Mouse (Mus musculus) hindbrain, embryonic 10.5 days (tissue): ENCODE measurements around the gene Tcf7l1. TPM values are rescaled to one million over a fixed set of nuclear protein-coding genes. Genes with fewer than 3 reads are reported as not detected.

ENCODE experiments used
- DNase-seq: peaks from one replicate; pipeline ENCODE4 v3.0.0-alpha.2; 2017; ENCODE audit warnings: low spot score
- H3K27ac ChIP-seq: fragments of 300-500 bp; sonication (generic); 2 replicates; pipeline ENCODE4 v1.5.1; 2016; ENCODE audit warnings: mild to moderate bottlenecking, moderate library complexity
- H3K27me3 ChIP-seq: fragments of 300-500 bp; sonication (generic); 2 replicates; pipeline ENCODE4 v1.6.1; 2016; ENCODE audit warnings: mild to moderate bottlenecking; ENCODE audit not compliant: poor library complexity, insufficient read depth, severe bottlenecking
- H3K36me3 ChIP-seq: fragments of 300-500 bp; sonication (generic); 2 replicates; pipeline ENCODE4 v1.6.1; 2016; ENCODE audit warnings: mild to moderate bottlenecking, moderate library complexity
- H3K4me1 ChIP-seq: fragments of 300-500 bp; sonication (generic); replicated peaks from 2 replicates; pipeline ENCODE4 v1.6.1; 2016; ENCODE audit warnings: mild to moderate bottlenecking
- H3K4me3 ChIP-seq: fragments of 300-500 bp; sonication (generic); 2 replicates; pipeline ENCODE4 v1.5.1; 2016; ENCODE audit warnings: mild to moderate bottlenecking, moderate library complexity
- H3K9me3 ChIP-seq: fragments of 300-500 bp; sonication (generic); 2 replicates; pipeline ENCODE4 v1.6.1; 2016; ENCODE audit warnings: mild to moderate bottlenecking, moderate library complexity
- WGBS: fragments of 180-500 bp; shearing (Covaris S2); methylation state at CpG from one replicate; pipeline ENCODE4 v1.1.7; 2016; 5-methylcytosine and 5-hydroxymethylcytosine counted together
- polyA plus RNA-seq: library from polyadenylated mRNA; unstranded; fragments of >200 nt; fragmentation: Nextera tagmentation; extraction: Ambion mirVana; gene quantifications from 2 replicates; pipeline ENCODE4 v1.2.1, GENCODE M21; 2016

Gene Tcf7l1
- polyA plus RNA-seq, 1 experiment from 2014 or later = 23.7 TPM

GRCm38 (mm10) chr6:72803669-72804068, 14.6 kb upstream of the Tcf7l1 start:
- DNase-seq = no peak
- Histone ChIP-seq H3K36me3 (no peaks in the 10 kb centered on the region), H3K4me1 (no peaks in the 10 kb centered on the region), H3K4me3 (no peak overlapping the region), H3K27ac (no peak overlapping the region), H3K9me3 (no peaks in the 10 kb centered on the region), H3K27me3 (no peaks in the 10 kb centered on the region)
- WGBS = 90% methylated on average over 6 of the region's 6 CpGs

GRCm38 (mm10) chr6:72802119-72802518, 13.1 kb upstream of the Tcf7l1 start:
- Histone ChIP-seq H3K9me3 (no peaks in the 10 kb centered on the region), H3K4me3 (no peak overlapping the region), H3K27ac (no peak overlapping the region), H3K36me3 (no peaks in the 10 kb centered on the region), H3K4me1 (no peaks in the 10 kb centered on the region), H3K27me3 (no peaks in the 10 kb centered on the region)
- no peak for DNase-seq
- 91% methylated on average over 6 of the region's 6 CpGs for WGBS

GRCm38 (mm10) chr6:72800641-72801040, 11.6 kb upstream of the Tcf7l1 start:
- no peak for DNase-seq
- Histone ChIP-seq H3K4me3 (no peak overlapping the region), H3K27me3 (no peaks in the 10 kb centered on the region), H3K4me1 (no peaks in the 10 kb centered on the region), H3K27ac (no peak overlapping the region), H3K36me3 (no peaks in the 10 kb centered on the region), H3K9me3 (no peaks in the 10 kb centered on the region)
- 43% methylated on average over 2 of the region's 2 CpGs for WGBS

- DNase-seq = no peak
- H3K27ac ChIP-seq = no peak overlapping the region
- no peaks in the 10 kb centered on the region for H3K36me3 ChIP-seq
- no peak overlapping the region for H3K4me3 ChIP-seq
- no peaks in the 10 kb centered on the region for H3K27me3 ChIP-seq
- H3K9me3 ChIP-seq = no peaks in the 10 kb centered on the region
- H3K4me1 ChIP-seq = 0 out of 2 replicates have a peak, but pooled peaks cover 5% of the 10 kb centered on the region
Measured at GRCm38 (mm10) chr6:72797763-72798162, 8.7 kb upstream of the Tcf7l1 start.

GRCm38 (mm10) chr6:72795444-72795843, 6.4 kb upstream of the Tcf7l1 start:
- Histone ChIP-seq H3K27ac (peak overlapping the region; percentile 35), H3K4me1 (0 out of 2 replicates have a peak, but pooled peaks cover 5% of the 10 kb centered on the region), H3K36me3 (no peaks in the 10 kb centered on the region), H3K4me3 (no peak overlapping the region), H3K9me3 (no peaks in the 10 kb centered on the region), H3K27me3 (peaks cover 4% of the 10 kb centered on the region; the same call in 1 of the 2 replicates)
- WGBS = 50% methylated on average over 16 of the region's 16 CpGs
- no peak for DNase-seq

- H3K27me3 ChIP-seq = peaks cover 6% of the 10 kb centered on the region; the same call in 1 of the 2 replicates
Measured at GRCm38 (mm10) chr6:72794870-72795269, 5.8 kb upstream of the Tcf7l1 start.

GRCm38 (mm10) chr6:72792641-72793040, 3.6 kb upstream of the Tcf7l1 start:
- no peaks in the 10 kb centered on the region for H3K9me3 ChIP-seq
- peaks cover 6% of the 10 kb centered on the region; the same call in 1 of the 2 replicates for H3K27me3 ChIP-seq
- no peak overlapping the region for H3K27ac ChIP-seq
- H3K4me1 ChIP-seq = peaks cover 15% of the 10 kb centered on the region
- 95% methylated on average over 8 of the region's 8 CpGs for WGBS
- H3K4me3 ChIP-seq = no peak overlapping the region
- H3K36me3 ChIP-seq = no peaks in the 10 kb centered on the region
- DNase-seq = no peak

More at GRCm38 (mm10) chr6:72794870-72795269, 5.8 kb upstream of the Tcf7l1 start:
- Histone ChIP-seq H3K36me3 (no peaks in the 10 kb centered on the region), H3K27ac (no peak overlapping the region), H3K4me3 (no peak overlapping the region), H3K9me3 (no peaks in the 10 kb centered on the region), H3K4me1 (0 out of 2 replicates have a peak, but pooled peaks cover 5% of the 10 kb centered on the region)
- no peak for DNase-seq
- 39% methylated on average over 7 of the region's 7 CpGs for WGBS

GRCm38 (mm10) chr6:72787948-72788891, 834 bp downstream of the Tcf7l1 start:
- peak overlapping the region; percentile 96 for H3K27ac ChIP-seq
- peaks cover 6% of the 10 kb centered on the region; the same call in 1 of the 2 replicates for H3K27me3 ChIP-seq
- H3K36me3 ChIP-seq = peaks cover 24% of the 10 kb centered on the region
- peaks cover 25% of the 10 kb centered on the region for H3K4me1 ChIP-seq
- under 1% methylated on average over 69 of the region's 69 CpGs for WGBS
- DNase-seq = peak; percentile 78
- peak overlapping the region; percentile 90 for H3K4me3 ChIP-seq
- no peaks in the 10 kb centered on the region for H3K9me3 ChIP-seq

- Histone ChIP-seq H3K9me3 (no peaks in the 10 kb centered on the region), H3K27me3 (peaks cover 6% of the 10 kb centered on the region; the same call in 1 of the 2 replicates), H3K4me1 (peaks cover 25% of the 10 kb centered on the region), H3K4me3 (peak overlapping the region; percentile 90), H3K36me3 (peaks cover 31% of the 10 kb centered on the region), H3K27ac (peak overlapping the region; percentile 96)
- DNase-seq = peak; percentile 40
- 2% methylated on average over 19 of the region's 19 CpGs for WGBS
Measured at GRCm38 (mm10) chr6:72787322-72787947, 1.6 kb downstream of the Tcf7l1 start.

- H3K4me3 ChIP-seq = no peak overlapping the region
- DNase-seq = no peak
- H3K9me3 ChIP-seq = no peaks in the 10 kb centered on the region
- H3K36me3 ChIP-seq = peaks cover 68% of the 10 kb centered on the region
- no peaks in the 10 kb centered on the region for H3K27me3 ChIP-seq
- H3K27ac ChIP-seq = no peak overlapping the region
- 90% methylated on average over 4 of the region's 4 CpGs for WGBS
- peaks cover 25% of the 10 kb centered on the region for H3K4me1 ChIP-seq
Measured at GRCm38 (mm10) chr6:72783780-72784179, 5.3 kb downstream of the Tcf7l1 start.

GRCm38 (mm10) chr6:72778779-72779776, 10.0 kb downstream of the Tcf7l1 start:
- Histone ChIP-seq H3K4me1 (peaks cover 16% of the 10 kb centered on the region; the same call in 1 of the 2 replicates), H3K36me3 (peaks cover 79% of the 10 kb centered on the region), H3K9me3 (no peaks in the 10 kb centered on the region), H3K27ac (no peak overlapping the region), H3K27me3 (no peaks in the 10 kb centered on the region), H3K4me3 (no peak overlapping the region)
- 89% methylated on average over 15 of the region's 15 CpGs for WGBS
- DNase-seq = no peak

GRCm38 (mm10) chr6:72777212-72777611, 11.8 kb downstream of the Tcf7l1 start:
- Histone ChIP-seq H3K36me3 (peaks cover 68% of the 10 kb centered on the region), H3K27ac (no peak overlapping the region), H3K9me3 (no peaks in the 10 kb centered on the region), H3K4me3 (no peak overlapping the region), H3K4me1 (peaks cover 25% of the 10 kb centered on the region), H3K27me3 (no peaks in the 10 kb centered on the region)
- no peak for DNase-seq
- 88% methylated on average over 4 of the region's 4 CpGs for WGBS
